Comparison of ENCODE assay signal across 27 mouse cellular contexts in genomic region chr12:116468348-116468747, GRCm38 (mm10). TPM values are rescaled to one million over a fixed set of nuclear protein-coding genes. Genes with fewer than 3 reads are reported as not detected.
"Had no signal": no experiment of that assay in that cellular context is flagged by ENCODE, and none has a peak within 500 bp of the region (broad histone marks: within the 10 kb centered on the region; RNA-seq: fewer than 3 reads in every experiment).

No protein-coding gene starts in this region.

- H3K36me3 ChIP-seq: hindbrain, embryonic 12.5 days; intestine, embryonic 15.5 days had no signal

- H3K4me3 ChIP-seq: gastrocnemius, adult 2 months; heart, embryonic 10.5 days; heart, embryonic 12.5 days; hindbrain, embryonic 10.5 days; hindbrain, embryonic 12.5 days; intestine, embryonic 15.5 days; layer of hippocampus, adult 2 months; left cerebral cortex, adult 2 months; limb, embryonic 13.5 days; limb, embryonic 15.5 days; liver, embryonic 12.5 days had no signal

- H3K27me3 ChIP-seq: heart, embryonic 12.5 days; hindbrain, embryonic 12.5 days; intestine, embryonic 15.5 days; limb, embryonic 13.5 days; limb, embryonic 15.5 days; liver, embryonic 12.5 days had no signal

- H3K27ac ChIP-seq: gastrocnemius, adult 2 months; heart, embryonic 10.5 days; hindbrain, embryonic 10.5 days; hindbrain, embryonic 12.5 days; hindbrain, embryonic 14.5 days; intestine, embryonic 15.5 days; layer of hippocampus, adult 2 months; left cerebral cortex, adult 2 months; limb, embryonic 13.5 days; limb, embryonic 15.5 days; liver, embryonic 12.5 days; liver, embryonic 14.5 days had no signal

- DNase-seq: gastrocnemius, adult 2 months; gastrocnemius, postnatal 10 days; gastrocnemius, postnatal 25 days; heart, postnatal 10 days; heart, postnatal 4 days; kidney, adult 18-20 months; kidney, adult 8-10 months; kidney, postnatal 10 days; kidney, postnatal 25 days; kidney, postnatal 4 days; left cerebral cortex, postnatal 4 days had no signal

- H3K9ac ChIP-seq: heart, embryonic 12.5 days; hindbrain, embryonic 12.5 days; hindbrain, embryonic 14.5 days; intestine, embryonic 15.5 days; limb, embryonic 13.5 days; limb, embryonic 15.5 days; liver, embryonic 12.5 days; liver, embryonic 14.5 days had no signal

- H3K9me3 ChIP-seq: heart, embryonic 10.5 days; heart, embryonic 12.5 days; hindbrain, embryonic 10.5 days; hindbrain, embryonic 12.5 days; intestine, embryonic 15.5 days; limb, embryonic 13.5 days; limb, embryonic 15.5 days; liver, embryonic 12.5 days had no signal

- H3K4me1 ChIP-seq: heart, embryonic 10.5 days; heart, embryonic 12.5 days; hindbrain, embryonic 10.5 days; hindbrain, embryonic 12.5 days; intestine, embryonic 15.5 days; limb, embryonic 13.5 days; limb, embryonic 15.5 days; liver, embryonic 12.5 days had no signal

RNA-seq across cellular contexts. Expression of gene Ptprn2, which starts 17.2 kb away (rescaled TPM):
- total RNA-seq: gastrocnemius, adult 2 months; gastrocnemius, postnatal 25 days; granulocyte monocyte progenitor cell, adult 5-6 weeks; heart, postnatal 25 days; liver, adult 2 months had no signal
- polyA plus RNA-seq: kidney, embryonic 16.5 days; liver, embryonic 12.5 days had no signal
